Mouse (Mus musculus) forelimb bud, embryonic 11.5 days (tissue): Measurements from ENCODE around the gene 9530068E07Rik.
"Not testable (repeated sequence)": the region's sequence is repeated elsewhere in the genome, so short reads cannot be mapped to it uniquely, and the experiment has no call there.

Source experiments
- DNase-seq: peaks from one replicate; pipeline ENCODE4 v3.0.0-alpha.2; 2012; ENCODE audit warnings: low read depth, low spot score

The 9530068E07Rik gene

DNA sequence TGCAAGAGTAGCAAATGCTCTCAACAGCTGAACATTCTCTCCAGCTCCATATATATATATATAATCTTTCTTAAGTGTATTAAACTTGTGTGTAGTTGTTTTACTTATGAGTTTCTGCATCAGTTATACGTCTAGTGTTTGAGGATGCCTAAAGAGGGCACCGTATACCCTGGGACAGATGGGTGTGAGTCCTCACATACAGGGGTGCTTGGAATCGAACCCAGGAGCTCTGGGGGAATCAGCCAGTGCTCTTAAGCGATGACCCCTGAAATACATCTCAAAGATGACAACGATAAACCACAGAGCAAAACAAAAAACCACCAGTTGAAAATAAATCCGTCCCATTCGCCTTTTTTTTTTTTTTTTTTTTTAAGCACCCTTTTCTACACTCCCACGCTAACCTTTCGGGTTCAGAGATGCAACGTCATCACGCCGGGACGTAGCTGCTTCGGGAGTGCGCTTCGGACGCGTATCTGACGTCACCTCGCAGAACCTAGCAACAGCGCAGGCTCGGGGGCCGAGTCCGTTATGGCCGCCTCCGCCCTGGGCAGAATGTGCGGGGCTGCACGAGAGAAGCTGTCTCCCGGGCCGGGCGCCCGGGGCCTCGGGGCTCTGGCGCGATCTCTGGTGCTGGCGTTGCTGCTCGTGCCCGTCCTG, at the start of gene 9530068E07Rik:
Gene 9530068E07Rik, plus strand, starts transcription at position 489 of the 657 bp plus-strand sequence.
- peak; percentile 95 for DNase-seq

- DNase-seq, result peak; percentile 73
Observed at GRCm38 (mm10) chr11:52346635-52347005, 49.6 kb upstream of the 9530068E07Rik start.

DNA sequence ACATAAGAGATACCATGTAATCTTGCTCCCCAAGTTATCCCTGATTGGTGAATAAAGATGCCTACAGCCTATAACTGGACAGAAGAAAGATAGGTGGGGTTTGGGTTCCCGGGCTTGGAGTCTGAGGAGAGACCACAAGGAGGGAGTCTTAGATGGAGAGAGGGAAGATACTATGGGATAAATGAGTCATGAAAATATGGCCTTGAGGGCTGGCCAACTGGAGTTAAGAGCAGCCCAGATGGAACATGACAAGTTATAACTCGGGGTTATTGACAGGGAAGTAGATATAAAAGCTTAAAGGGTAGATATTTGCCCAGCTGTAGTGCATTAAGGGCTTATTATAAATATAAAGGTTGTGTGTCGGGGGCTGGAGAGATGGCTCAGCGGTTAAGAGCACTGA, 48.1 kb upstream of the 9530068E07Rik start:
- DNase-seq, result no peak

- no peak for DNase-seq
Observed at GRCm38 (mm10) chr11:52348724-52349123, 47.5 kb upstream of the 9530068E07Rik start.

DNA sequence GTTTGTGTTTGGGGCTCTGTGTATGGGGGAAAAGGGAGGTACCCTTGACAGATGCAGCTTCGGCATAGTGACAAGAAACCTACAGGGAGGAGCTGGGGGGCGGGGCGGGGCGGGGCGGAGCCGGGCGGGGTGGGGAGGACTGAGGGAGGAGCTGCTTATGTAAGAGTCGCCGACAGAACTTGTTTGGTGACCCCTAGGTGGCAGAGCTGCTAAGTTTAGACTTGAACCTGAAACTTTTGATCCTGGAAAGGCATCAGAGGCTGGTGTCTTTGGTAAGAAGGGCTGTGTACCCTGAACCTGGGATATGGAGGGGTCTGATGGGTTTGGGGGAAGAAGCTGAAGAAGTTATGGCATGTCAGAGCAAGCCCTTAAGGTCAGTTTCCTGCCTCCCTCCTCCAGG, 45.3 kb upstream of the 9530068E07Rik start:
- no peak for DNase-seq

- DNase-seq, result no peak
Observed at GRCm38 (mm10) chr11:52352271-52352670, 44.0 kb upstream of the 9530068E07Rik start.

DNA sequence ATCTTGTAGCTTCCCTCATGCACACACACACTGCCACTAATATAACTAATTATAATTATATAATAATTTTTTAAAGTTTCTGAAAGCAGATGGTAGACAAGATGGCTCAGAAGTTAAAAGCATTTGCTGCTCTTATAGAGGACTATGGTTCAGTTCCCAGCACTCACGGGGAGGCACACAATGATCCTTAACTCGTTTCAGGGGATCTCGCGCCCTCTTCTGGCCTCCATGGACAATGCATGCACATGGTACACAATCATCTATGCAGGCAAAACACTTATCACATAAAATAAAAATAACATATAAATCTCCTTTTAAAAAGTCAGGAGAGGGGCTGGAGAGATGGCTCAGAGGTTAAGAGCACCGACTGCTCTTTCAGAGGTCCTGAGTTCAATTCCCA, 41.6 kb upstream of the 9530068E07Rik start:
- DNase-seq, result no peak

DNA sequence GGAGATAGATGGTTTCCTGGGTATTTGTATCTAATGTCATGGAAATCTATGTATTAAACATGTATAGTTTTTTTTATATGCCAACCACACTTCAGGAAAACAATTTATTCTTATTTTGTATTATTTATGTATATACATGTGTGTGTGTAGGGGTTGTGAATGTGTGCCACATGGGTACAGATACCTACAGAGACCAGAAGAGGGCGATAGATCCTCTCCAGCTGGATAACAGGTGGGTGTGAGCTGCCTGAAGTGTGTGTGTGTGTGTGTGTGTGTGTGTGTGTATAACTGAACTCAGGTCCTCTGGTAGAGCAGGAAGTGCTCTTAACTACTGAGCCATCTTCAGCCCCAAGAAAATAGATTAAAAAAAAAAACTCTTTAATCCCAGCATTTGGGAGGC, 40.6 kb upstream of the 9530068E07Rik start:
- DNase-seq, result no peak

- not testable (repeated sequence) for DNase-seq
Observed at GRCm38 (mm10) chr11:52357091-52357490, 39.1 kb upstream of the 9530068E07Rik start.

DNA sequence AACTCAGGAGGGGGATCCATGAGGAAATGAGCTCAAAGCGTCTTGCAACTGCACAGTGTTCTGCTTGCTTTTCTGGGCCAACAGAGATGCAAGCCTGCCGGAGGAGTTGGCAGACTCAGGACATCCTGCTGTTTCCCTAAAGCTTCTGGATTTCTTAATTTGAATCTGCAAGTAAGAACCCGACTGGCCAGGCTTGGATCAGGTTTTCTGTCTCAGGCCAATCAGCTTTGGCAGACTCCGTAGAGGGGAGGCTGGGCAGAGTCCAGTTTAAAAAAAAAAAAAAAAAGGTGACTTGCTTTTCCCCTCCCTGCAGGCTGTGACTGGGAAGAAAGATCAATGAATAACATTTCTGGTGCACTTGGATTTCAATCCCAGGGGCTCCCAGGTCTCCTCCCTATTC, 37.7 kb upstream of the 9530068E07Rik start:
- DNase-seq, result no peak

DNA sequence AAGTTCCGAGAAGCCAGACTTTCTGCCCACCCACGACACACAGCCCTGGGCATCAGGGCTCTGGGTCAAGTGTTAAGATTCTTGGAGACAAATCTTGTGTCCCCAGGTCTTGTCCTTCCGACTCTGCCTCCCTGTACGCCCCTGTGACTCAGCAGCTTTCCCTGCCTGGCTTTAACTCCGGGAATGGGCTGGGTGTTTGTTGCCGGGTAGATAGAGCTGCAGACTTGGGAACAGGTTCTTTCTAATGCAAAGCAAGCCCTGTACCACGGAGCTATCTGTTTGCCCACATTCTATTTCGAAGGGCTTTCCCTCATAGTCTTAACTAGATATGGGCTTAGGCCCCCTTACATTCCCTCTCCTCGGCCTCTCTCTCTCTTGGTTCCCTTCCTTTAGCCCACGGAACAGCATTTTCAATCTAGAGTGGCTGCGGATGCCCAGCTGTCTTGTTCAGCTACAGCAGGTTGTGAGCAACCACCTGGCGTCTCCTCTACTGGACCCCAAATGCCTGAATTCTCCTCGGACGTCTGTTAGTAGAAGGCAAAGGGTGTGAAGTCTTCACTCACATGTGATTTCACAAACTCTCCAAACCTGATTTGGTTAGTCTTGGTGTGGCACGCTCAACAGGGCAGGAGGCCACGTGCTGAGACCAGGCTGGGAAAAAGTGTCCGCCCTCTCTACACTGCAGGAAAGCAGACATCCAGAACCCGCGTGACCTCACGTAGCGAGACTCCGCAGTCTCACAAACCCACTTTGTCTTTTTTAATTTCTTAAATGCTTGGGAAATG, 36.4 kb upstream of the 9530068E07Rik start:
- DNase-seq, result peak; percentile 30

DNA sequence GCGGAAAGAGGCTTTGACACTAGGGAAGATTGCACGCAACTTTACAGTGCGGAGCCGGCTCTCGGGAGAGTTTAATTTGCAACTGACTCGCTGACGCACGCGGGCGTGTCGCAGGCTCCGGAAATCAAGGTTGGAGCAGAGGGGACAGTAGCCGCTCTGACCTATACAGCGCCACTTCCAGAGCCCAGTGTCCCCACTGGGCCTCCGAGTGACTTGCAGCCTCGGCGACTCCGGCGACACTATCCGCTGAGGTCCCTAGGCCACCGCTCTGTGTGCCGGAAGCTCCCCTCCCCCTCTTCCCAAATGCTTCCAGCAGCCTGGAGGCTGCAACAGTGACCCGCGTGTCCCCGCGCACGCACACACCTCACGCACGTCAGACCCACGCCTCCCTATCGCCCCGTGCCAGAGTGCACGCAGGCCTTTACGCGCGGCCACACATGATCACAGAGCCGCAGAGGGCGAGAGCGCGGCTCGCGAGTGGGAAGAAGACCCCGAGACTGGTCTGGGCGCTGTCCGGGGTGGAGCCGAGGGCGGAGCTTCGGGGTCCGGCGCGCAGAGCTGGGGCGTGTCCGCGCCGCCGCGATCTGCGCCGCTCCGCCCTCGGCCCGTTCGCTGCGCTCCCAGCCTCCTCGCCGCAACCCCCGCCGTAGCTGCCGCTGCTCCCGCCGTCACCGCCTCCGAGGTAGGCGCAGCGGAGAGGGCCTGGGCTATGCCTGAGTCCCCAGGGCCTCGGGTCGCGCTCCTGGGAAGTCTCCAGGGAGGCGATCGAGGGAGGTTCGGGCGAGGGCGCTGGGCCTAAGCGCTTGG, 35.6 kb upstream of the 9530068E07Rik start, which contains the start of gene Vdac1:
Gene Vdac1, plus strand, starts transcription at position 390 of the 807 bp plus-strand sequence.
- DNase-seq, result peak; percentile 78

GRCm38 (mm10) chr11:52361287-52361921, 34.8 kb upstream of the 9530068E07Rik start:
- DNase-seq, result peak; percentile 43

DNA sequence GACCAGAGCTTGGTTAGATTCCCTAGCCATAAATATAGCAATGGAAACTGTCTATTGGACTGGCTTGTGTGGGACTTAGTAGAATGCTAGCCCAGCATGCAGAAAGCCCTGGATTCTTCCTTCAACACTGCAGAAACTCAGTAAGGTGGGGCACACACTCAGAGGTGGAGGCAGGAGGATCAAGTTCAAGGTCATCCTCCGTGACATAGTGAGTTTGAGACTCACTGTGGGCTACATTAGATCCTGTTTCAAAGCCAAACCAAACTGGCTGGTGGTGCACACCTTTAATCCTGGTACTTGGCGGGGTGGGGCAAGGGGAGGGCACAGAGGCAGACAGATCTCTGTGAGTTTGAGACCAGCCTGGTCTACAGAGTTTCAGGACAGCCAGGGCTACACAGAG, 31.9 kb upstream of the 9530068E07Rik start:
- no peak for DNase-seq

DNA sequence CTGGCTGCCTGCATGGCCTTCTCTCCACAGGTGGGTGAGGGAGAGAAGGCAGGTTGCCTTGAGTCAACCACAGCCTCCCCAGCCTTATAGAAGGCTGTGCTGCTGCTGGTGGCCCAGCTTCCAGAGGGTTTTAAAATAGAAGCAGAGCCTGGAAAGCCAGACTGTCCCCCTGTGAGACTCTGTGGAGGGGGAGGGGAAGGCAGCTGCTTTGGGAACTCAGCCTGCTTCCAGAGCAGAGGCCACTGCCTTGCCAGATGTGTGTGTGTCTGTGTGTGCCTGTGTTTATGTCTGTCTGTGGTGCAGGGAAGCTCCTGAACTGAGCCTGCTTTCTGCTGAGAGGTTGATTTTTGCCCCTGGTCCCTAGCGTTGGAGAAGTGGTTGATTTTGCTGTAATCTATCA, 31.1 kb upstream of the 9530068E07Rik start:
- DNase-seq, result peak; percentile 59

GRCm38 (mm10) chr11:52366358-52366757, 29.9 kb upstream of the 9530068E07Rik start:
- DNase-seq, result no peak

GRCm38 (mm10) chr11:52368176-52368985, 27.8 kb upstream of the 9530068E07Rik start:
- no peak for DNase-seq

DNA sequence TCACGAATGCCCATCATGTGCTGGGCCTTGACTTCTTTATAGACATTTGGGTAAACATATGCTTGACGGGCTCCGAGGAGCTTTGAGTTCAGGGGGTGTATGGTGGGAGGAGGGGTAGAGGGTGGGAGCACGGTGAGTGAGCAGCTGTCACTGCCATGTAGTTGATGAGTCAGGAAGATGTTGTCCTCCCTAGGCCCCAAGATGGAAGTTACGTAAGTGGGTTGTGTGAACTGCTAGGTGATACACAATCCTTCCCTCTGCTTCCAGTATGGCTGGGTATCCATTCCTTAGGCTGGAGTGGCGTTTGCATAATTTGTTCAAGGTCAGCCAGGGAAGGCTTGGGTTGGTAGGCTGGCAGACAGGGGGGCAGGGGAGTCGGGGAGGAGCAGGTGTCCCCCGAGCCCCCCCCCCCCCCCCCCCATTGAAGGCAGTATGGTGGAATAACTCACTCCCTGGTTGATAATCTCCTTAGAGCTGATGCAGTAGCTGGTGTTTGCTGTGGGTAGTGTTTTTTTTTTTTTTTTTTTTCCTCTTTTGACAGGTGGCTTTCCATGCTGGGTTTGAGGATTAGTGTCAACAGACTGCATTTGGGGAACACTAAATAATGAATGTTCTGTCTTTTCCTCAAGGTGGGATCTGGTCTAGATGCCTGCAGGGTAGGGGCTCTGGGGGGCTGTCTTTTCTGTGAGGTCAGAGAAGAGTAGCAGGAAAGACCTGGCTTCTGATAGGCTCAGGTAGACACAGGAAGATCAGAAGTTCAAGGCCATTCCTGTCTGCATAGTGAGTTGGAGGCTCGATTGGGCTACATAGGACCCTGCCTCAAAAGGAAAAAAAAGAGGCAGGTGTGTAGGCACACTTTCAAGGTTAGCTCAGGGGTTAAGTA, 26.7 kb upstream of the 9530068E07Rik start:
- no peak for DNase-seq

- DNase-seq, result no peak
Observed at GRCm38 (mm10) chr11:52370135-52370452, 26.1 kb upstream of the 9530068E07Rik start.

DNA sequence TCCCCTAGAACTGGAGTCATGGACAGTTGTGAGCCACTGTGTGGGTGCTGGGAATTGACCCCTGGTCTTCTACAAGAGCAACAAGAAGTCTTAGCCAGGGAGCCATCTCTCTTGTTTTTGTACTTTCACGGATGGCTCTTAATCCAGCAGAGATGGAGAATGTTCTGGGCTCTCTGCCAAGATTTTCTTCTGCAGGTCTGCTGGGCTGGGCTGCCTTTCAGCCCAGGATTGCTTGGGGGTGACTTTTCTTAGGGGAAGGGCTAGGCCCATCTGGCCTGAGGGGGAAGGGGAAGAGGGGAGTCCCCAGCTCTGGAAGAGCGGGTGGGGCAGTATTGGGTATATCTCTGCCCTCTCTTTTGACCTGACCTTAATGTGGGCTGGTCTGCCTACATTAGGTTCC, 25.7 kb upstream of the 9530068E07Rik start:
- DNase-seq, result no peak
